Mouse (Mus musculus): ENCODE data around the gene BC030870.

Gene BC030870

GRCm38 (mm10) chr8:65074733-65075132 is 54.6 kb downstream of the BC030870 start, which contains the start of gene Gm10663:
Gene Gm10663 (plus strand): TSS chr8:65075033.
- no peak for DNase-seq (ENCODE audit: low read depth)

GRCm38 (mm10) chr8:65070996-65071395 is 58.4 kb downstream of the BC030870 start:
- no peak for DNase-seq (ENCODE audit: low read depth)

- DNase-seq (ENCODE audit: low read depth): no peak
These were observed 60.9 kb downstream of the BC030870 start for GRCm38 (mm10) chr8:65068473-65068819.

- peak; percentile 4 for DNase-seq (ENCODE audit: low read depth)
These were observed 61.5 kb downstream of the BC030870 start for GRCm38 (mm10) chr8:65067694-65068472.

GRCm38 (mm10) chr8:65067031-65067430 is 62.3 kb downstream of the BC030870 start:
- no peak for DNase-seq (ENCODE audit: low read depth)

- DNase-seq (ENCODE audit: low read depth): no peak
These were observed 63.7 kb downstream of the BC030870 start for GRCm38 (mm10) chr8:65065622-65066021.

- no peak for DNase-seq (ENCODE audit: low read depth)
These were observed 65.3 kb downstream of the BC030870 start for GRCm38 (mm10) chr8:65064071-65064470.

GRCm38 (mm10) chr8:65062195-65062594 is 67.2 kb downstream of the BC030870 start:
- no peak for DNase-seq (ENCODE audit: low read depth)

GRCm38 (mm10) chr8:65056722-65057121 is 72.6 kb downstream of the BC030870 start:
- no peak for DNase-seq (ENCODE audit: low read depth)

- DNase-seq (ENCODE audit: low read depth): no peak
These were observed 75.4 kb downstream of the BC030870 start for GRCm38 (mm10) chr8:65053968-65054367.

GRCm38 (mm10) chr8:65053554-65053953 is 75.8 kb downstream of the BC030870 start:
- no peak for DNase-seq (ENCODE audit: low read depth)

- DNase-seq (ENCODE audit: low read depth): no peak
These were observed 81.6 kb downstream of the BC030870 start for GRCm38 (mm10) chr8:65047801-65048200.

- peak; percentile 10 for DNase-seq (ENCODE audit: low read depth)
These were observed 82.2 kb downstream of the BC030870 start for GRCm38 (mm10) chr8:65047193-65047592.

GRCm38 (mm10) chr8:65046565-65046964 is 82.8 kb downstream of the BC030870 start:
- DNase-seq (ENCODE audit: low read depth): no peak

GRCm38 (mm10) chr8:65037117-65037533 is 92.2 kb downstream of the BC030870 start, which contains the start of gene Apela:
Gene Apela (minus strand): TSS chr8:65037336.
- DNase-seq (ENCODE audit: low read depth): no peak

Measured in NIH3T3 (cell line).